Mouse (Mus musculus) megakaryocyte, adult 5-6 weeks (primary cell): ENCODE results near the gene Ces1h. TPM values are rescaled to one million over a fixed set of nuclear protein-coding genes. Genes with fewer than 3 reads are reported as not detected.
"Not testable (repeated sequence)": the region's sequence is repeated elsewhere in the genome, so short reads cannot be mapped to it uniquely, and the experiment has no call there.

Experiments used
- ATAC-seq: 2 replicates; pipeline ENCODE4 v1.8.0; 2016; ENCODE audit warnings: mild to moderate bottlenecking, inconsistent platforms; ENCODE audit not compliant: poor library complexity, severe bottlenecking
- total RNA-seq, 2 experiments: library from RNA; stranded (forward) in 1 of 2; stranded (reverse) in 1 of 2; fragments of 153-499, 151-499 nt in 1 of 2; fragments of 221-1000, 200-1000 nt in 1 of 2; gene quantifications; 2 replicates each; pipeline versions ENCODE4 v1.2.3 to v1.2.4; 2015 to 2017

Ces1h gene
- not detected in 2 replicates for total RNA-seq (2015)
- total RNA-seq (2017): not detected in 2 replicates

DNA sequence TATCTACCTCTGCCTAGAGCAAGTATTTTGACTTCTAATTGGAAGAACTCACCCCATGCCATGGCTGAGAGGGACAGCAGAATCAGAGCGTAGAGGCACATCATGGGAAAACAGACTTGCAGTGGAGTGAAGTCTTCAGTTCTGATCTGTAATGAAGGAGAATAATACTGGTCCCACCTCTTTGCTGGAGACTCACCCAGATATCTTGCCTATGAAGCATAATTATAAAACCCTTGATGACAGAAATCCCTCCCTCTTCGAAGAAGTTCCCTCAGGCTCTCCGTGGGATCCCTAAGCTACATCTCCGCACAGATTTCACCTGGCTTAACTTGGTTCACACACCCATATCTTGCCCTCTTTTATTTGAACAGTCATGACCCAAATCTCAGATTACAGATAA is at the start of gene Ces1h:
Ces1h (minus strand) TSS at position 101 of the 400 bp plus-strand sequence.
- no peak for ATAC-seq

DNA sequence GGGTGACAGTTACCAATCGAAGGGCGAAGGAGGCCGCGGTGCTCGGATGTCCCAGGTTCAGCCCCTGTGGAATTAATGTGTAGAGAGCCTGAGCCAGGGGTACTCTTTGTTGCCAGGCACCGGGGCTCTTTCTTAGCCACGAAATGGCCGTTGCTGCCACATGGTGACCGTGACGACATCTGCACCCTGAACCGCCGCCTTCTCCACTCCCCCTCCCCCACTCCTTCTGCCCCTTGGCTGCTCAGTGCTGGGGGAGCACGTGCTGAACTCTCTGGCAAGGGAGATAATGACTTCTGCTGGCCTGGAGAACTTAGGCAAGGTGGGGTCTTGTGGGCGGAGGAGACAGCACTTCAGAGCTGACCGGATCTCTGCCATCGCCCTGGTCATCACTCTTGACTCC is 47.7 kb upstream of the Ces1h start:
- no peak for ATAC-seq

DNA sequence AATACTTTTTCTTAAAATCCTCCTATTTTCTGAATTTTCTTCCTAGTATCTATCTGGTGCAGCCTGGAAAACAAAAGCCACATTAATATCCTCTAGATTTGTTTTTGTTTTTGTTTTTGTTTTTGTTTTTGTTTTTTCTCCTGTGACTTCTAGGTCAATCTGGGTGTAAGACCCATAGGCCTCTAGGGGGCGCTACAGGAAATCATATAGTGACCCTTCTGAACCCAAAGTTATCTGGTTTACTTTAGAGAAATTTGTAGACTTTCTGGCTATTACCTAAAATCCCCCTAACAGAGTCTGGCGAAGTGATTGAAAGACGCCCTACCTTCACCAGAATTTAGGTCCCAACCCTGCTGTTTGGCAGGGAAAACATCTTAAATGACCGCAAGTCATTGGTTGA is 35.9 kb upstream of the Ces1h start:
- no peak for ATAC-seq

DNA sequence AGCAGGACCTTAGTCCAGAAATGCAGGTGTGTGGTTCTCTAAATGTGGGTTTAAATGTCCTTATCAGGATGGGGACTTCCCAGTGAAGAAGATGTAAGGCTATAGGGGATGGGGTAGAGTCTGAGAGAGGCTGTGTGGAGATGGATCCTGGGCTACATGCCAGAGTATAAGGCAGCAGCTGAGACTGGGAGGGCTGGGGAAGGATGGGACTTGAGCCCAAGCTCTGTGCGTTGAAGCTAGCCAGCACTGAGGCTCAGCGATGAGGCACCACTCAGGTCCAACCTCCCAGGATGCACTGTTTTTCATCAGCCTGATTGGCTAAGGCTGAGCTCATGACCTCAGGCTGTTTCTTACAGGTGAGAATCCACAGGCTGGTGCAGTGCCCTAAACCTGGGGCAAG is 29.3 kb upstream of the Ces1h start:
- no peak for ATAC-seq

DNA sequence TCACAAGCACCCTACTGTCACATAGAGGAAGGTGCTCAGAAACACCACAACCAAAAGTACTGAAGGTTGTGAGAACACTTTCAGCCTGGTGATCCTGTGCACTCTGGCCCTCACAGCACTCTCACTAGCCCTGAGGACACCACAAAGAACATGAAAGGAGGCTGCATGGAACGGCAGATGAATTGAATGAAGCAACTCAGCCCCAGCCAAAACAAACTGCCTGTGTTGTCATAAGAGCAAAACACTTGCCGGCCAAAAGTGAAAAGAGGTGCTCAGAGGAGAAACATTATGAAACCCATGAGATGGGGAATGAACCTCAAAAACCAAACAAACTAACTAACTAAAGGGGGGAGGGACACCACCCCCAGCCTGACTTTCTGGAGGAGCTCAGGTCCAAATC is 20.2 kb upstream of the Ces1h start:
- ATAC-seq: no peak

DNA sequence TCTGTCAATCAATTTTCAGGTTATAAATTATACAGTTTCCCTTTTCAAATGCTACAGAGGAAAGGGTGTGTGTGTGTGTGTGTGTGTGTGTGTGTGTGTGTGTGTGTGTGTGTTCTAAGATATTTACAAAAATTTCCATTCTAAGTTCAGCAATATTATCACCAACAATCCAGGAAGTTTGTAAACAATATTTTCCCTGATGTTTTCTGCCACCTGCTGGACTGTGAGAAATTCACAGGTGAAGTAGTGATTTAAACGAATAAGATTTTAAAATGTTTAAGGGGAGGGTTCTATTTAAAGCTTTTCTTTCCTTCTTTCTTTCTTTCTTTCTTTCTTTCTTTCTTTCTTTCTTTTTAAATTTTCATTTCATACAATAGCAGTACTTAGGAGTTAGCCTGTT is 18.5 kb upstream of the Ces1h start:
- no peak for ATAC-seq

DNA sequence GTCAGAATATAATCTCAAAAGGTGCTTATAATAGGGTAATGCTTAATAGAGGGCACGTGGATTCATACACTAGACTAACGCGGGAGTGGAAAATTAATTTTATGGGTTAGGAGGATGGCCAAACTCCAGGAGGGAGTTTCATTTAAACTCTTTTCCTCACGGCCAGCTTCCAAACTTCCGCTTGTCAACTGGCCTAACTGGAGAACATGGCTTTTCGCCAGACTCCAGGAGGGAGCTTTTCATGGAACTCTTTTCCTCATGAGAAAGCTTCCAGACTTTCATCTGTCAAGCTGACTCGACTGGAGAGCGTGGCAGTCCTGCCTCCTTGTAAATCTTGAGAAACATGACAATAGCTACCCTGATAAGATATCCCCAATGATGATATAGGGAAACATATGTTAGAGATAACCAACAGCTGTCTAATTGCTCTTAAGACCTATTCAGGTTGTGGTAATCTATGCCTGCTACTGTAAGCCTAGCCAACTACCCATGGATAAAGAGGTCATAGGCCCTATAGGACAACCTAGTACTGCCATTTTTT is 14.6 kb upstream of the Ces1h start:
- not testable (repeated sequence) for ATAC-seq

DNA sequence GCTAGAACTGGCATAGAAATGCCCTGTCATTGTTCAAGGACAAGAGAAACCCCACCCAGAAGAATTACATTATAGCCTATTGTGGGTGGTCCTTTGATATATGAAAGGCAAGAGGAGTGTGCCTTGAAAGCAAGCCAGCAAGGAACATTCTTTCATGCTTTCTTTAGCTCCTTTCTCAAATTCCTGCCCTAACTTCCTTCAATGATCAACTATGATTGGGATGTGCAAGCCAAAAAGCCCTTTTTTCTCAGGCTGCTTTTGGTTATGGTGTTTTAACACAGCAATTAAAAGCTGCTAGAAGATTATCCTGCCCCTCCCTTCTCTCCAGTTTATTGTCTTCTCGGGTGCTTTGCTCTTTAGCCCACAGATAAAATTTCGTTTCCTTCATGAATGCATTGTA is 10.0 kb downstream of the Ces1h start:
- no peak for ATAC-seq

DNA sequence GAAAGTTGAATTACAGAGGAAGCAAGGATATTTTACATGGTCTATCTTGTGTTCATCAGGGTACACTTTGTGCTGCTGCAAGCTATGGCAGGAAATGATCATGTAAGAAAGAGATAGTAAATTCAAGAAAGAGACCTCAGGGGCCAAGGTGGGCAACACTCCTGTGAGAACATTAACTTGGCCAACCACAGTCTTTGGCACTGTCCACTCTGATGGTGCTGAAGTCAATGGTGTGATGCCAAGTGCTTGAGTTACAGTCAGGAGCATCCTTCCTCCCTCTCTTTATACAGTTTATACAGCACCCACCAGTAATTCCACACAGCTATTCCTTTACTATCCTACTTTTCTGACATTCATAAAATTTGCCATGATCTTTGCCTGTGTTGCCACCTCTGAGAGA is 19.4 kb downstream of the Ces1h start:
- ATAC-seq: no peak

DNA sequence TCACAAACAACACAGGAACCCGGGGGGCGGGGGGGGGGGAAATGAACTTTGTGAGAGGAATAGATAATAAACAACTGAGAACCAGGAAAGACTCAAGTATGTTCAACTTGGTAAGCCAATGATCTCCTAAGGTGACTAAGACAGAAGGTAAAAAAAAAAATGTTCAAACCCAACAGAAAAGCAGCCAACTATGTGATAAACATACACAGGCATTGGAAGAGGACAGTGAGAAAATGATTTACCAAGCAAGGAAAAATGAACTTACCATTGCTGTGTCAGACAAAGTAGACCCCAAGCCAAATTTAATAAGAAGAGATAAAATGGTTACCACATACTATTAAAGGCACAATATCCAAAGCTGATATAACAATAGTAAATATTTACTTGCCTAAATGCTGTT is 40.0 kb downstream of the Ces1h start:
- ATAC-seq: no peak

DNA sequence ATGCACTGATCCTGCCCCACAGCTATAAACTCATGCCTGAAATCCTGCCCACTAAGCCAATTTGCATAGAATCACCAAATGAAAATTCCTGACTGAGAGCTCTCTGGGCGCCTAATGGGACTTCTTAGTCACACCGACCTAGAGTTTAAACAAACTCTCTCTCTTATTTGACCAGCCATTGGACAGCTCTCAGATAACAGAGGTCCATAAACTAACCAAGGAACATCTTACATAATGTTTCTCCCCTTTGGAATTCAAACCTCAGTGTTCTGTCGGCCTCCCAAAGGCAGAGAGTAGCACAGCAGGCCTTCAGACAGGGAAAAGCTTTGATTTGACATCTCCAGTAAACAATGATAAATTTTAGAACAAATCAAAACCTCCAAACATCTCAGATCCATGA is 42.3 kb downstream of the Ces1h start, which contains the start of gene Ces1g:
Ces1g (minus strand) TSS at position 102 of the 400 bp plus-strand sequence.
- ATAC-seq: no peak

DNA sequence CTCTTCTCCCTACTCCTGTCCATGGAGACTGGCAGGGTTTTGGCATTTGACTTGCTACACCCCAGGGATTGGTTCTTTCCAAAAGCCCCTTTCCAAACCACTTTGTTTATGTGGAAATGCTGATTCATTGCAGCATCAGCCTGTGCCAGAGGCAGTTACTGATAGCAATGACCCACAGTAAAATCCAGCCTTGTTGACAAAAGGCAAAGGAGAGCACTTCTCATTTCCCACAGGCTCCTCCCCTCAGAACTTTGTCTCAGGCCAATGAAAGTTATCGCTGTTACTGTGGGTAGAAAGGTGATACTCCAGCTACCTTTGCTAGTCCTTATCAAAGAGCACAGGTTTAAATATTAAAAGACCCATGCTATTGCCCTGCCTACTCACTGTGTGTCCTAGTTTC is 46.8 kb downstream of the Ces1h start:
- ATAC-seq: no peak

DNA sequence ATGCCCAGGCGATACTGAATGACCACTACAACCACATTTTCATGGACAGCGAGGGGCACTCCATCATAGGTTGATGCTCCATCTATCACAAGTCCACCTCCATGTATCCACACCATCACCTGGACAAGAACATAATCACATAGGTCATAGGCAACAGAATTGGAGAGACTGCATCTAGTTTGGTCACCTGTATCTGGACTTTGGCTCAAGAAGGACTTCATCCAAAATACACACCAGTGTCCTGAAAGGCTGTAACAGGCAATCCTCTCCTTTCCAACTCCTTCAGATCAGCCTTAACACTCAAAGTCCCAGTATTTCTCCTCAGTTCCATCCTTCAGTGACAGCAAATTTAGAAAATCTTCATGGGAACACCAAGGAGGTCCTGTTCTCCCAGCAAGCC is 48.4 kb downstream of the Ces1h start:
- no peak for ATAC-seq

DNA sequence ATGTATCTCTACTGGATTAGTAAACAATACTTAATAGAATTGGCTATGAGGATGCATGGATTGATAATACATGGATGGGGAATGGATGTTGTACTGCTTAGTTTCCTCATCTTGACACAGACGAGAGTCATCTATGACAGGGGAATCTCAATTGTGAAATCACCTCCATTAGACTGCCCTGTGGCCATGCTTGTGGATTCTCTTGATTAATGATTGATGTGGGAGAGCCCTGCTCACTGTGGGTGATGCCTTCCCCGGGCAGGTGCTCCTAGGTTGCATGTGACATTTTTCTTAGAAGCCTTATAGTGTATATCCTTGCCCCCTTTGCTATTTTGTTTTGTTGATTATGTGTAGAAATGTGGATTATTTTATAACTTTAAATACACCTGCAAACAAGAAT is 54.4 kb downstream of the Ces1h start:
- no peak for ATAC-seq

DNA sequence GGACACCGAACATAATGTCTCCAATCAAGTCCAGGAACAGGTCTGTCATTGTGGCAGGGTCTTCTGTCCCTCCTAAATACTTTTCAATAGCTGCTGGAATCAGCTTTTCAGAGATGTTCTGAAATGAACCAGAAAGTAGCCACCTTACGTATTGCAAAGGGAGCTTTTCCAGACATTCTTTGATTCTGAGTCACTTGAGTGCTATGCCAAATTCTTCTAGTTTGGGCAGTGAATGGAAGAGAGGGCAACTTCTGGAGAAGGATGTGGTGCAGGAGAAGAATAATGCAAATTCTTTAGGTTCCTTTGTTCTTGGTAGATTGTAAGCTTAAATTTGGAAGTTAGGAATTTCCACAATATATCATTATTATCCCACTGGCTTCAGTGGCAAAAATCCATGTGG is 62.5 kb downstream of the Ces1h start:
- ATAC-seq: no peak

DNA sequence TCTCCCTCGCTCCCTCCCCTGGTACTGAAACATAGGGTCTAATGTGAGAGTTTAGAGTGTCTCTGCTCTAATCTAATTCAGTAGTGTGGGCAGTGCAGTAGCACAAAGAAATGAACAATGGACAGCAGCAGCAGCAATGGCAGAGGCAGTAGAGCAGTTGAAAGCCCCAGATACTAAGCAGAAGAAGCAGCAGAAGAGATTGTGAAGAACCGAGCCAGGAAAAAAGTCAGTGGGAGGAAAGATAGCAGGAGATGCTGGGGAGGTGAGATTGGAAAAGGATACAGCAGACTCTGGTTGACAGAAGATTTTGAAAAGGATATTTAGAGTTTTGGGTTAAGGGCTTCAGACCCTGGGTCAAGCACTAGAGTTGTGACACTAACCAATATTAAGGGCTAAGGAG is 64.0 kb downstream of the Ces1h start:
- no peak for ATAC-seq

Other genes with a start within 250 kb of the Ces1h start
- not detected in 2 replicates for gene Ces1c, start 248.4 kb downstream of the Ces1h start, total RNA-seq (2015)
- not detected in 2 replicates for gene Ces1c, start 248.4 kb downstream of the Ces1h start, total RNA-seq (2017)
- gene Ces1d, start 181.9 kb downstream of the Ces1h start, total RNA-seq (2015): 0.51 and 1.8 TPM in 2 replicates
- 0.40 and 0.65 TPM in 2 replicates for gene Ces1d, start 181.9 kb downstream of the Ces1h start, total RNA-seq (2017)
- gene Ces1e, start 150.1 kb downstream of the Ces1h start, total RNA-seq (2015): not detected in 2 replicates
- not detected in 2 replicates for gene Ces1e, start 150.1 kb downstream of the Ces1h start, total RNA-seq (2017)
- gene Ces1f, start 100.0 kb downstream of the Ces1h start, total RNA-seq (2015): not detected in 2 replicates
- gene Ces1f, start 100.0 kb downstream of the Ces1h start, total RNA-seq (2017): not detected in 2 replicates
- not detected in 2 replicates for gene Ces1g, start 42.4 kb downstream of the Ces1h start, total RNA-seq (2015)
- not detected in 2 replicates for gene Ces1g, start 42.4 kb downstream of the Ces1h start, total RNA-seq (2017)
- gene Ces5a, start 156.1 kb upstream of the Ces1h start, total RNA-seq (2015): not detected in 2 replicates
- not detected in 2 replicates for gene Ces5a, start 156.1 kb upstream of the Ces1h start, total RNA-seq (2017)